Mouse (Mus musculus) frontal cortex, adult 2 months (tissue): ENCODE measurements at regions not wholly inside any gene's neighbourhood (a gene's known extent, or its start where the extent isn't known, plus 50 kb on each side); places are given as distances from the start of the nearest gene placed in this dataset.
"Not testable (repeated sequence)": the region's sequence is repeated elsewhere in the genome, so short reads cannot be mapped to it uniquely, and the experiment has no call there.

Source experiments
- DNase-seq, 2 experiments: peaks; one replicate each; pipeline ENCODE4 v3.0.0; 2022; ENCODE audit warnings: low spot score in 1 of 2; ENCODE audit errors: extremely low spot score in 1 of 2

DNA sequence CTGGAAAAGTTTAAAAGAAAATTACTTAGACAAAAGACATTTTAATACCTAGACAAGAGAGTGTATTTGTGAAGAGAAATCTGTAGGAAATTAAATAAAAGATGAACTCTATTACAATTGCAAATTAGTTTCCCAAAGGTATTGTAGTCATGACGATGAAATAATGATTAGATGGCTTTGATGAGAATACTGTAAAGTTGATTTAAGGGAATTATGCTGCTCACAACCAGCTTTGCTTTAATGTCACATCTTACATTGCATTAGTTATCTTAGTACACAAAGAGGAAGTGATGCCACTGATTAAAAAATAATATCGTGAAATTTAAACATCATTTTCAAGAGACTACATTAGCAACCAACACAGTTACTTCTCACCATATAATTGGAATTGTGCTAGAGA lies 145.7 kb upstream of the Zfp960 start:
- DNase-seq = no peak

DNA sequence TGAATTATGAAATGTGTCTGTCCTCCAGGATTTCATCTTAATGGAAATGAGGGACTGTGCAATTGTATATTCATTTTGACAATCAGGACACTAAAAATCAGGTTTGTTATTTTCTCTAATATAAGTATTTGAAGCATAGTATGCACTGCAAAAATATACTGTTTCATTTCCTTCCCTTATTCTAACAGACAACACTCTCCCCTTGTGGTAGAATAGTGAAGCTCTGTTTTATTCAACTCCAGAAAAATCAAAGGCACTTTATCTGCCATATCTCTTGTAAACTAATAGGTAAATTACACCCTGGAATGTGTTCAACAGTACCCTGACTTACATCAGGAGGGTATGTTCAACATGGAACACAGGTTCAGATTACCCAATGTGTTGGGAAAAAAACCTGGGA lies 137.7 kb upstream of the Zfp960 start:
- peak in 1 of 2 experiments; percentile 2 for DNase-seq

DNA sequence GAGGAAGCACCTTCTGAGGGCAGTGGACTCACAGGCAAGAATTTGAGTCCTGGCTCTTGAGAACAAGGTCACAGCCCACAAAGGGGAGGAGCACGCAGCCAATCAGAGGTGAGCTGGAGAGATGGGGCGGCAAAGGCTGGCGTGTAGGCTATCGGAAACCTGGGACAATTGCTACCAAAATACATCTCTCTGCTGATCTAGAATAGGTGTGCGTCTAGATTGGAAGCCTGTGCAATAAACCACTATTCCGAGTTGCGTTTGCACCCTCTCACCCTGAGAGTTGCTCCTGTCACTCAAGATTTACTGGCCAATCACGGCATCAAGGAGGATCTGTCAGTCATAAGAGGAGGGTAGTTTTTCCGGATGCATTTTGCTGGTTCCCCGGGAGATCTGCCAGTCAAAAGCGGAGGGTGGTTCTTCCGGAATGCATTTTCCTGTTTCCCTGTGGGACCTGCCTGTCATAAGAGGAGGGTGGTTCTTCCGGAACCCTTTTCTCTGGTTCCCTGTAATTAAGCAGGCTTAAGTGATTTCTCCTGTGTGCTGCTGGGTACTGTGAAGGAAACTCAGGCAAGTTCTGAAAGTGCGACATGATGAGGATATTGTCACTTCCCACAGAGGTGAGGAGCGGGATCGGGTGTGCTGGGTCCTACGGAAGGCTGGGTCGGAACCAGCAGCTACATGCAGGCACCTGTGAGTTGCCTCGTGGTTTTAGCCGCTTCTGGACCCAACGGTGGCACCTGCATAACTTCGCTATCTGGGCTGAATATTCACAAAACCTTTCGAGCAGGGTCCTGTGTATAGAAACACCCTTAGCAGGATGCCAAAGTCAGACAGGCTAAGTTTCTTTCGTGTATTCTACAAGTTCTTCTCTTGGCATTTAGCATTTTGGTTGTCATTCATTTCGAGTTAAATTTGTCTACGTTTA lies 112.6 kb upstream of the Zfp960 start:
- DNase-seq = peak; percentile 92 to 95

DNA sequence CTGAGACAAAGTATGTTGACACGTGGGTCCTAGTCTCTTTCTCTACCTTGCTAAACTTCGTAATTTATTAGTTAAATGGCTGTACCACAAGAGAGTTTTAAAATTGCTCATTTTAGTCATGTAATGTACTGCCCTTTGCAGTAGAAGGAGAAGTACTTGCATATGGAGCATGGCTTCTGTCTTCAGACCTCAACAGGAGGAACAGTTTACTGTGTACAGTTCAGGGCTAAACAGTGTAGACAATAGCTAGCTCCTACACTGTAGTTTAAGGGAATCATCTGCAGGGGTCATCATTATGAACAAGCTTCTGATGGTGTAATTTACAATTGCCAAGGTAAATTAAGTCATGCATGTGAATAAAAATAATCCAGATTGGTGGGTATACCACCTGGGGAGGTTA lies 111.8 kb upstream of the Zfp960 start:
- not testable (repeated sequence) for DNase-seq

DNA sequence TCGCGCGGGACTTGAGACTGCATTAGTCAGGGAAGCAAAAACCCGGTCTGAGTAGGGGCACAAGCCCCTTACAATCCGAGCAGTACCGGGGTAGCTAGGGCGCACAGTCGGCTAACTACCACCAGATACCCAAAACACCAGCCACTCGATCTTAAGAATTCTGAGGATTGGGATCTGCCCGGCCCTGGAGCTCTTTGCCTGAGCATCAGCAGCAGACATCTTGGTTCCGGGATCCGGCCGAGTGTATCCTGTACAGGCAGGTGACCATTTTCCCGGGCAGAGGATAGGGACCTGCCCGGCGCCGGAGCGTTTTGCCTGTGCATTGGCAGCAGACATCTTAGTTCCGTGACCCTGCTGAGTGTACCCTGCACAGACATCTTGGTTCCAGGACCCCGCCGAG lies 66.7 kb upstream of the Zfp960 start:
- DNase-seq = not testable (repeated sequence)

DNA sequence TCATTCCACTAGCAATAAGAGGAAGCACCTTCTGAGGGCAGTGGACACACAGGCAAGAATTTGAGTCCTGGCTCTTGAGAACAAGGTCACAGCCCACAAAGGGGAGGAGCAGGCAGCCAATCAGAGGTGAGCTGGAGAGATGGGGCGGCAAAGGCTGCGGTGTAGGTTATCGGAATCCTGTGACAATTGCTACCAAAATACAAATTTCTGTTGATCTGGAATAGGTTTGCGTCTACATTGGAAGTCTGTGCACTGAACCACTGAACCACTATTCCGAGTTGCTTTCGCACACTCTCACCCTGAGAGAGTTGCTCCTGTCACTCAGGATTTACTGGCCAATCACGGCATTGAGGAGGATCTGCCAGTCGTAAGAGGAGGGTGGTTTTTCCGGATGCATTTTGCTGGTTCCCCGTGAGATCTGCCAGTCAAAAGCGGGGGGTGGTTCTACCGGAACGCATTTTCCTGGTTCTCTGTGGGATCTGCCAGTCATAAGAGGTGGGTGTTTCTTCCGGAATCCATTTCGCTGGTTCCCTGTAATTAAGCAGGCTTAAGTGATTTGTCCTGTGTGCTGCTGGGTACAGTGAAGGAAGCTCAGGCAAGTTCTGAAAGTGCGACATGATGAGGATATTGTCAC lies 59.2 kb upstream of the Zfp960 start:
- DNase-seq = peak; percentile 88 to 91

DNA sequence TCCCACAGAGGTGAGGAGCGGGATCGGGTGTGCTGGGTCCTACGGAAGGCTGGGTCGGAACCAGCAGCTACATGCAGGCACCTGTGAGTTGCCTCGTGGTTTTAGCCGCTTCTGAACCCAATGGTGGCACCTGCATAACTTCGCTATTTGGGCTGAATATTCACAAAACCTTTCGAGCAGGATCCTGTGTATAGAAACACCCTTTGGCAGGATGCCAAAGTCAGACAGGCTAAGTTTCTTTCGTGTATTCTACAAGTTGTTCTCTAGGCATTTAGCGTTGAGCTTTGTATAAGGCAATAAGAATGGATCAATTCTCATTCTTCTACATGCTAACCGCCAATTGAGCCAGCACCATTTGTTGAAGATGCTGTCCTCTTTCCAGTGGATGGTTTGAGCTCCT lies 58.6 kb upstream of the Zfp960 start:
- DNase-seq = peak in 1 of 2 experiments; percentile 7
